Mouse (Mus musculus): Measurements from ENCODE around the gene Ttll4.

The Ttll4 gene

GRCm38 (mm10) chr1:74712461-74713098, 51.0 kb downstream of the Ttll4 start:
- no peak for DNase-seq (ENCODE audit: low spot score)

- DNase-seq (ENCODE audit: low spot score), result no peak
These were observed 51.7 kb downstream of the Ttll4 start, which contains the start of gene Cyp27a1 for GRCm38 (mm10) chr1:74713099-74713858. TSS of gene Cyp27a1 (plus strand) at chr1:74713574.

DNA sequence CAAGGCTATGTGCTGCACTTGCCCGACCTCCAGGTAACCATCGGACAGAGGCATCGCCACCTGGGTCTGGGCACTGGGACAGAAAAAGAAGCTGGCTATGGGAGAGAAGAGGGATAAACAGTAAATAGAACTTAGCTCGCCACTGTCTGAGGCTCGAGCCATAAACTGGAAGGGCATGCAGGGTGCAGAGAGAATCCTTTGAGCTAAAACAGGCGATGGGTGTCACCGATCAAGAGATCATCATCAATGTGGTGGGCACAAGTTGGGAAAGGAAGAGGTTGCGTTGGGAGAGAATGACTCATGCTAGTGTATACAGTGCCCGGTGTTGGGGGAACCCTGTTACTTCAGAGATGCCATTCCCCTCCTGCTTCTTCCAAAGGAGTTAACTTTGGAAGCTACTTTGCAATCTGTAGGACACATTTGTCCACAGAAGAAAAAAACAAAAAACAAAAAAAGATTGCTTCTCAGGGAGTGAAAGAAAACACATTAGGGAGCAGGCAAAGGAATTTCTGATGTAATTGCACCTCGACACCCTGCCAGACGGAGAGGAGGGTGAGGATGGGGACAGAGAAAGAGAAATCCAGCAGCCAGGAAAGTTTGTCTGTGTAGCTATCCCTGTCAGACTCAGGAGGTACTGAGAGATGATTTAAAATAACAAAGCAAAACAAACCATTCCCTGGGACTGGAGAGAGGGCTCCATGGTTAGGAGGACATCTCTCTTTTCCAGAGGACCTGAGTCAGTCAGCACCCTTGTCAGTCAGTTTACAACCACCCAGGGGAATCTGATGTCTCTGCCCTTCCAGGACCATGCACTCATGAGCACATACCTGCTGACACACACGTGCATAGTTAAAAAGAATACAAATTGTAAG, 52.5 kb downstream of the Ttll4 start:
- no peak for DNase-seq (ENCODE audit: low spot score)

GRCm38 (mm10) chr1:74714967-74715366, 53.4 kb downstream of the Ttll4 start:
- no peak for DNase-seq (ENCODE audit: low spot score)

GRCm38 (mm10) chr1:74715468-74715867, 53.9 kb downstream of the Ttll4 start:
- DNase-seq (ENCODE audit: low spot score), result no peak

DNA sequence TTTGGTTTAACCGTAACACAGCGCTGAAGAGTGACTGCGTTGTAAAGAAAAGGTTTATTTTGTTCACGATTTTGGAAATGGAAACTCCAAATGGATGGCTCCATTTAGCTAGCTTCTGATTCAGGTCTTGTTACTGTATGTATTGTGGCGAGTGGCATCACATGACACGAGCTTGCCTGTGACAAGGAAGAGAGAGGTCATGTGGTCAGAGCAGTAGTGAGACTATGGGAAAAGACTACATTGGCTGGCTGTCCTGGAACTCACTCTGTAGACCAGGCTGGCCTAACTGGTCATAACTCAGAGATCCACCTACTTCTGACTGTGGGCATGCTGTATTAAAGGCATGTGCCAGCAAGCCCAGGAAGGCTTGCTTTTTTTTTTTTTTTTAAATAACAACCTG, 54.3 kb downstream of the Ttll4 start:
- no peak for DNase-seq (ENCODE audit: low spot score)

DNA sequence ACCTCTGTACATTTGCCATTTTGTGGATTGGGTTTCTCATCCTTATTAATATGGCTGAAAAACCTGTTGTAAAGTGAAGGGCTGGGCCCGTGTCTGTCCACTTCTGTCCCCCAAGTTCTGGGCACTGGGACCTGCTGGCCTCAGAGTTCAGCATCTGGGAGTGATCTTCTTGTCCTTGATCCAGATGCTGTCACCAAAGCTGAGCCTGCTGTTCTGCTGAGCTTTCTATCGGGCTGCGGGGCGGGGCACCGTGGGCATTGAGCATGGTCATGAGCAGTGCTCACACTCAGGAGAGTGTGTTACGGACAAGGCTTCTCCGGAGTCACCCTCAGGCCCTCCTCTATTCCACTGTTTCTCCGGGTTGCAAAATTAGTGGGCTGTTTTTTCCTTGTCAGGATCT, 56.6 kb downstream of the Ttll4 start:
- DNase-seq (ENCODE audit: low spot score), result no peak

DNA sequence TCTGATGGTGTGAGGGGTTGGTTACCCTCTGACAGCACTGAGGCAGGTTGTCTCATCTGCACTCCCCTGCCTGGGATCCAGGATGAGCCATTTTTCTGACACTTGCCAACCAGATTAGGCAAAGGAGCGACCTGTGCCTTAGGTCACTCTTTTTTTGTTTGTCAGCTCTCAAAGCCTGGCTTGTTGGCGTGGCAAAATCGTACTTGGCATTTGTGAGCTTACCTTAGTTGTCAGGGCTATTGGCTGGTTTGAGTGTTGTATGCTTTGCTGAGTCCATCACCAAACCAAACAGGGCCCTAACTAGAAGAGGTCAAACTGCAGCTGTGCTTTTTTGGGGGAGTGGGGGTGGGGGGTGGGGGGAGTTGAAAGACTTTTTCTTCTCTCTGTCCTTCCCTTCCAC, 57.7 kb downstream of the Ttll4 start:
- no peak for DNase-seq (ENCODE audit: low spot score)

- DNase-seq (ENCODE audit: low spot score), result no peak
These were observed 60.1 kb downstream of the Ttll4 start for GRCm38 (mm10) chr1:74721657-74722056.

DNA sequence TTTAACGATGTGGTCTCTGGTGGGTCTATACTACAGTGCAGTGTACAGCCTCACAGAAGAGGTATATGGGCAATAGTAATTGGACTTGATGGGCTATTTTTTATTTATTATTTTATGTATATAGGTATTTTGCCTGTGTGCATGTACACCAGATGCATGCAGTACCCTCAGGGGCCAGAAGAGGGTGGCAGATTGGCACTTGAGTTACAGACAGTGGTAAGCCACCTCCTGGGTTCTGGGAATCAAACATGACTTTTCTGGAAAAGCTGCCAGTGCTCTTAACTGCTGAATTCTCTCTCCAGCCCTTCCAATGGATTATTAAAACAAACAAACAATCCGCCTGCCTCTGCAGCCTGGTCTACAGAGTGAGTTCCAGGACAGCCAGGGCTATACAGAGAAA, 62.2 kb downstream of the Ttll4 start:
- DNase-seq (ENCODE audit: low spot score), result no peak

- DNase-seq (ENCODE audit: low spot score), result no peak
These were observed 64.6 kb downstream of the Ttll4 start for GRCm38 (mm10) chr1:74726114-74726513.

DNA sequence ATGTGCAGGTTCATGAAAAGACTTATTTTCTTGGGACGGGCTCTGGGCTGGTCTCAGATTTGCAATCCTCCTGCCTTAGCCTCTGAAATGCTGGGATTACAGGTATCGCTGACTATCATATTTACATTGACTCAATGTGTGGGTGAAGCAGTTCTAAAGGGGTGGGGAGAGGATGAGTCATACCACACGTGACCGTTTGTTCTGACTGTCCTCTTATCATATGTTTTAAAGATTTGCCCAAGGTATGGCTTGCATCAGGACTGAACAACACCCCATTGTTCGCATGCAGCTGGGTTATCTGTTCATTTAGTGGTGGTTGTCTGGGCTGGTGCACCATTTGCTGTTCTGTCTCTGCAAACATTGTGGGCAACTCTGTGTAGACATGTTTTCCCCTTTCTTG, 65.1 kb downstream of the Ttll4 start:
- no peak for DNase-seq (ENCODE audit: low spot score)

DNA sequence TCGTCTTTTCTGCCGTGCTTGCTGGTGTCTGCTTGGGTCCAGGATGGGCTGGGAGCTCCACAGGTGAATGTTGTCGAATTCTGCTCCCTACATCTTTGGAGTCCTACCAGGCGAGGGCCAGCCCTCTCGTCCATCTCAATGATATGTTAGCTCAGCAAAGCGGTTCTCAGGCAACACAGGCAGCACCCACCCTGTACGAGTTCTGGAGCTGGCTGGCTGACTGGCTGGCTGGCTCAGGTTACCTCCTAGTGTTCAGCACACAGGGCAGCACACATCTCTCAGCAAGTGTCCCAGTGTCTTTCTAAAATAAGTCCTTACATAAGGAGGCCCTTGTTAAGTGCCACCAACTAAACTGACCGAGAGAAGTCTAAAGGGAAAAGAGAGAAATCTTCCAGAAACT, 66.9 kb downstream of the Ttll4 start:
- no peak for DNase-seq (ENCODE audit: low spot score)

DNA sequence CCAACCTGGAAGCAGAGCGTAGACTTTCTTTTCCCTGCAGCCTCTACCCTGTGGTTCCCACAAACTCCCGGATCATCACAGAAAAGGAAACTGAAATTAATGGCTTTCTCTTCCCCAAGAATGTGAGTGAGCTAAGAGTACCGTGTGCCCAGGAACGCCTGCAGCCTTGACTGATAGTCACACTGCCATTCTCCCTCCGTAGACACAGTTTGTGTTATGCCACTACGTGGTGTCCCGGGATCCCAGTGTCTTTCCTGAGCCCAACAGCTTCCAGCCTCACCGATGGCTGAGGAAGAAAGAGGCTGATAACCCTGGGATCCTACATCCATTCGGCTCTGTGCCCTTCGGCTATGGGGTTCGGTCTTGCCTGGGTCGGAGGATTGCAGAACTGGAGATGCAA, 75.4 kb downstream of the Ttll4 start:
- no peak for DNase-seq (ENCODE audit: low spot score)

DNA sequence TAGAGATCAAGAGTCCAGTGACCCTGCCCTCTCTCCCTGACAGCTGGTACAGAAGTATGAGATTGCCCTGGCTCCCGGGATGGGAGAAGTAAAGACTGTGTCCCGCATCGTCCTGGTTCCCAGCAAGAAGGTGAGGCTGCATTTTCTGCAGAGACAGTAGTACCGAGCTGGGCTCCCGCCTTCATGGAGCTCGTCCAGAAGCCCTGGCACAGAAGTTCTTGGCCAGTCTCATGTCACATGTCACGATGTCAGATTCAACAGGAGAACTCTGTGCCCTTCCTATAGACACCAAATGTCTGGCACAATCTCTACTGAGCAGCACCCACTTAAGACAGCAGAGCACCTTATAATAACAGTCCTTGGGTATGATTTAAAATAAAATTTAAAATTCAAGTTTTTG, 76.0 kb downstream of the Ttll4 start:
- no peak for DNase-seq (ENCODE audit: low spot score)

DNA sequence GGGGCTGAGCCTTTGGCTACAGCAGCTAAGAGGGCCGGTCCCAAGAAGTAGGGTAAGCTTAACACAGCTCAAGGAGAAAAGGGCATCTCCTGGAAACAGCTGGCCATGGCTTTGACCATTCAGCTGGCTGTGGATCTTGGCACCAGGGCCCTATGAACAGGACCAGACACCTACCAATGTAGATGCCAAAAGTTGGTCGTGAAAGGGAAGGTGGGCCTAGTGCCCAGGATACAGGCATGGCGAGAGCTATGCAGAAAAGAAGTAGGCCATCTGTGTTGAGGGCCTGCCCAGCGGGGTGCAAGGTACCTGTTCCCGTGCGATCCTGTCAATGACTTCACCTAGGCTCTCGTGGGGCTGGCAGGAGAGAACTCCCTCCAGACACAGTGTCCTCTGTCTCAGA, 79.3 kb downstream of the Ttll4 start:
- no peak for DNase-seq (ENCODE audit: low spot score)

DNA sequence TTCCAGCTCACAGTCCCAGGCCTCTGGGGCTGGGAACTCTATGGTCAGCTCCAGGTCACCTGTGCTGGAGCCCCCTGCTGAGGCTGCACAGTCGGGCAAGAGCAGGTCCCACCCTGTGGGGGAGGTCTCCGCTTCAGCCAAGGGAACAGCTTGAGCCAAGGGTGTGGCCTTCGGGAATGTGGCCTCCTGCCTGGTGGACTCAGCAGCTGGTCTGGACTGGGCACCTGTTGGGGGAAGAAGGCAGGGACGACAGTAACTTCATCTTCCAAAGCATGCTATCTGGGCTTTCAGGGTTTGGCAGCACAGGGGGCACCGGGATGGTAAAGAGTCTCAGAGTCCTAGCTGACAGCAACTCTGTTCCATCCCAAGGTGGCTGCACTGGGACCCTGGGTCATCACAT, 85.8 kb downstream of the Ttll4 start:
- DNase-seq (ENCODE audit: low spot score), result no peak

DNA sequence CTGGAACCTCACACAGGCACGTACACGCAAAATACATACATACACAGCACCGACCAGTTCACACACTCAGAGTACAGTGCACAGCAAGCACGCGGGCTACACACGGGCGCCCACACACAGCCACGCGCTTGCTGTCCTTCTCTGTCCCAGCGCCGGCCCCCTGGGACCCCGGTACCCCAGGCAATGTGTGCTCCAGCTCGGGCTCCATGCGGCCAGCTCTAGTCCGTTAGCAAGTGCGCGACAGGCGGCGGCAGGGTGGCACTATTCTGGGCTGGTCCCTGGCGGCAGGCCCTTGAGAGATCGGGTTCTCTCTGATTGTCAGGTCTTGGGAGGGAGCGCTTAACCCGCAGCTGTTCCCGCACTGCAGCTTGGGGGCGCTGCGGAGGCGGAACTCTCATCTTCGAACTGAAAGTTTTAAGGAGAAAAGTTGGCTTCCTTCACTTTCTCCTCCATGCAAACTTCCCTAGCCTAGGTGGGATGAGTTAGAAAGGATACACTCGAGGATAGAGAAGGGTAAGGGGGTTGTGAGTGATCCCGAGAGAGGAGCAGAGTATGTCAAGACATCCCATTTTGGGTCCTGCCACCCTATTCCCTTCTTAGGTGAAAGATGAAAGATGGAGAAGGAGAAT, 87.2 kb downstream of the Ttll4 start, which contains the start of gene Prkag3:
Gene Prkag3, minus strand, starts transcription at position 579 of the 629 bp plus-strand sequence.
- DNase-seq (ENCODE audit: low spot score), result no peak

GRCm38 (mm10) chr1:74749301-74749700, 87.8 kb downstream of the Ttll4 start:
- no peak for DNase-seq (ENCODE audit: low spot score)

- no peak for DNase-seq (ENCODE audit: low spot score)
These were observed 89.1 kb downstream of the Ttll4 start for GRCm38 (mm10) chr1:74750683-74751082.

DNA sequence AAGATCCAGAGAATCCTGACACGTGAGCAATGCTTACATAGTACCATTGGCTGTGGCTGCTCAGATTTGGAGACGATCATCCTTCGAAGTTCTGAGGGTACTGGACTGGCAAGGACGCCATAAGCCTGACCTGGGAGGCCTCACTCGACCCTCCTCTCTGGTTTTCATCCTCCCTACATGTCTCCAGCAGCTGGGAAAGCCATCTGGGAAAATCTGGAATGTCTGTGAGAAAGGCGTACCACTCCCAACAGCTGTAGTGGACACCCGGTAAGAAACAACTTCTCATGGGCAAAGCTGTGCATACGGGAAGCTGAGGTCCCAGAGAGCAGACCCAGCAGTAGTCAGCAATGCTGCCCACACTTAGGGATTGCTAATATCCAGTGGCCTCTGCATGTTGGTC, 90.6 kb downstream of the Ttll4 start:
- no peak for DNase-seq (ENCODE audit: low spot score)

DNA sequence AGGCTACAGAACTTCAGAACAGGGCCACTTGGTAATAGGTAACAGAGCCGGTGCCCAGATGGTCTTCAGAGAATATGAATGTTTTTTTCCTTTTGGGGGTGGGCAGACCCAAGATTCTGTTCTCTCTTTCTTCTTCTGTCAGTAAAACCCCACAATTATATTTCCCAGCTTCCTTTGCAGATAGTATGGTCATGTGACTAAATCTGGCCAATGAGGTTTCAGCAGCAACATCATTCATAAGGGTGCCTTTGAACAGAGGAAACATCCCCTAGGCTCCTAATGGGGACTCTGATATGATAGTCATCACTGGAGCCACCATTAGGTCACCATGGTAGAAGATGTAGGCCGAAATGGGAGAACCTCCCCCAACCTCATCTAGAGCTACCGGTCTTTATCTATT, 91.3 kb downstream of the Ttll4 start:
- DNase-seq (ENCODE audit: low spot score), result no peak
